Mouse (Mus musculus) olfactory bulb, adult 2 months (tissue): ENCODE results near the gene Nfe2l1. TPM values are rescaled to one million over a fixed set of nuclear protein-coding genes. Genes with fewer than 3 reads are reported as not detected.

Experiments
- H3K27ac ChIP-seq: fragments of 200-500 bp; 2 replicates; pipeline ENCODE4 v1.5.1; 2012; ENCODE audit warnings: low read depth, low read length; ENCODE audit not compliant: insufficient read depth
- H3K4me1 ChIP-seq: fragments of 200-500 bp; 2 replicates; pipeline ENCODE4 v1.6.1; 2012; ENCODE audit warnings: low read length; ENCODE audit not compliant: control insufficient read depth, insufficient read depth
- H3K4me3 ChIP-seq: fragments of 200-500 bp; 2 replicates; pipeline ENCODE4 v1.5.1; 2012; ENCODE audit warnings: mild to moderate bottlenecking, low read depth, low read length, moderate library complexity; ENCODE audit not compliant: insufficient read depth
- CTCF ChIP-seq: fragments of 200-500 bp; IDR thresholded peaks from 2 replicates; pipeline ENCODE4 v1.5.1; 2012; ENCODE audit warnings: low read depth, mild to moderate bottlenecking, low read length, moderate library complexity; ENCODE audit not compliant: insufficient read depth
- POLR2A ChIP-seq: fragments of 200-500 bp; IDR thresholded peaks from 2 replicates; pipeline ENCODE4 v1.6.1; 2012; ENCODE audit warnings: mild to moderate bottlenecking, low read depth, low read length, moderate library complexity; ENCODE audit not compliant: insufficient read depth
- WGBS: fragments of 180-500 bp; shearing (Covaris S2); methylation state at CpG from one replicate; pipeline ENCODE4 v1.1.7; 2018; 5-methylcytosine and 5-hydroxymethylcytosine counted together
- polyA plus RNA-seq: library from polyadenylated mRNA; stranded (reverse); fragments of >200 nt; gene quantifications from 2 replicates; pipeline ENCODE4 v1.2.4, GENCODE M21; 2012; ENCODE audit warnings: low replicate concordance; ENCODE audit not compliant: missing spikeins, insufficient read depth, insufficient read length

The Nfe2l1 gene
- polyA plus RNA-seq, 1 experiment = not detected

DNA sequence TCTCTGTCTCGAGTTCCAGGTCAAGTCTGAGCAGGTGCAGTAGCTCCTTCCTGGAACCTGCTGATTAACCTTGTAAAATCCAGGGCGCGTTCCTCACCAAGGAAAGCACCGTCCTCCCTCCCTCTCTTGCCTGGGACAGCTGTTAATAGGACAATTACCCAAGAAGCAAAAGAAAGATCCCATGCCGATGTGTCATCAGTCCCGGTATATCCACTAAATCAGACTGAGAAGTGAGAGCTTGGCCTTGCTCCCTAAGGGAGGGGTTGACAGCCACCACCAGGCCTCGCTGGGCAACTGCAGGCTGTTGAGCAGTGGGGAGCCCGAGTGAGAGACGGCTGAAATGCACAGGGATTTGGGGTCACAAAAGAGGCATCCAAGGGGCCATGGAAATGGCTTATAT lies 7.5 kb upstream of the Nfe2l1 start:
- H3K4me3 ChIP-seq = no peak overlapping the region
- no peak for TF ChIP-seq CTCF
- 41% methylated on average over 9 of the region's 9 CpGs for WGBS
- no peak overlapping the region for H3K27ac ChIP-seq
- peaks cover 4% of the 10 kb centered on the region for H3K4me1 ChIP-seq

DNA sequence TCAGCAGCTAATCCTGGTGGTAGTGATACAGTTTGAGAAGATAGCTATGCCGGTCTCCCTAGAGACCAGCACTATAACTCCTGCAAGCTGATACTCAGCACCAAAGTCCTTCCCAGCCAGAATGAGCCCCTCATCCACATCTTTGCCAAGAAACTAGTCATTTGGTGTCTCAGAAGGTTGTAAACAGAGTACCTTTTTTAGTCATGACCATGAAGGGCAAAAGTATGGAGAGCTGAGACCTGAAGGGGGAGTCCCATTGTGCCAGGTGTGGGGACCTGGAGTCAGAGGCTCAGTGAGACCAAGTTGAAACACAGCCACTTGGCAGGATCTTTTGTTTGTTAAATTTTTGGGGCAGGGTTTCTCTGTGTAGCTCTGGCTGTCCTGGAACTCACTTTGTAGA lies 4.4 kb upstream of the Nfe2l1 start:
- no peak for TF ChIP-seq POLR2A
- no peak for TF ChIP-seq CTCF

DNA sequence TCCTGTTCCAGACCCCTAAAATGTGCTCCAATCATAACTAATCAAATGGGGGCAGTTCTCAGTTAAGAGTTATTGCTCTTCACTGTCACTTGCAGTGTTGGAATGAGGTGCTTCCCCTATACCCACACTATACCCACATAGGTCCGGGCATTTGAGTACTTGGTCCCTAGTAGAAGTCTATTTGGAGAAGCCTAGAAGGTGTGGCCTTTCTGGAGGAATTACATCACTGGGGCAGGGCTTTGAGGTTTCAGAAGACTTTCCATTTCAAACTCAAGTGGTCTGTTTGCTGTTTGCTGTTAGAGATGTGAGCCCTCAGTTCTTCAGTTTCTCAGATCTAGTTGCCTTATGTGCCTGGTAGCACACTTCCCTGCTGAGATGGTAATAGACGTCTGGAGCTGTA lies 3.2 kb upstream of the Nfe2l1 start:
- TF ChIP-seq CTCF (no peak), POLR2A (no peak)
- WGBS = 76% methylated on average over 2 of the region's 2 CpGs
- no peaks in the 10 kb centered on the region for H3K4me1 ChIP-seq
- H3K27ac ChIP-seq = no peak overlapping the region
- no peak overlapping the region for H3K4me3 ChIP-seq

More for the DNA sequence above, 4.4 kb upstream of the Nfe2l1 start:
- WGBS = 100% methylated on average over 1 of the region's 1 CpGs
- H3K4me1 ChIP-seq = no peaks in the 10 kb centered on the region
- no peak overlapping the region for H3K4me3 ChIP-seq
- H3K27ac ChIP-seq = no peak overlapping the region

DNA sequence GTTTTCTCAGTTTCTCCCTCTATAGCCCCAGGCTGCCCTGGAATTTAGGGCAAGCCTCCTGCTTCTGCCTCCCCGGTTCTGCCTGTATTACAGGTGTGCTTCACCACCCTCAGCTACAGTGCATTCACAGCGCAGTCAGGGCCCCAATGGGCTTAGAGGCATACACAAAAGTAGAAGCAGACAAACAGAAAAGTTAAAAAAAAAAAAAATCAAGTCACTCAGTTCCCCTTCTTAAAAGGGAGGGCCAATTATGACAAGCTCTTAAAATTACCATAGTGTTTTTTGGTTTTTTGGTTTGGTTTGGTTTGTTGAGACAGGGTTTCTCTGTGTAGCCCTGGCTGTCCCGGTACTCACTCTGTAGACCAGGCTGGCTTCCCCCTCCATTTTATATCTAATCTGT lies 2.8 kb upstream of the Nfe2l1 start:
- no peak overlapping the region for H3K4me3 ChIP-seq
- H3K4me1 ChIP-seq = peaks cover 3% of the 10 kb centered on the region
- WGBS = 90% methylated on average over 3 of the region's 3 CpGs
- no peak overlapping the region for H3K27ac ChIP-seq
- TF ChIP-seq CTCF = no peak
- TF ChIP-seq POLR2A = no peak

DNA sequence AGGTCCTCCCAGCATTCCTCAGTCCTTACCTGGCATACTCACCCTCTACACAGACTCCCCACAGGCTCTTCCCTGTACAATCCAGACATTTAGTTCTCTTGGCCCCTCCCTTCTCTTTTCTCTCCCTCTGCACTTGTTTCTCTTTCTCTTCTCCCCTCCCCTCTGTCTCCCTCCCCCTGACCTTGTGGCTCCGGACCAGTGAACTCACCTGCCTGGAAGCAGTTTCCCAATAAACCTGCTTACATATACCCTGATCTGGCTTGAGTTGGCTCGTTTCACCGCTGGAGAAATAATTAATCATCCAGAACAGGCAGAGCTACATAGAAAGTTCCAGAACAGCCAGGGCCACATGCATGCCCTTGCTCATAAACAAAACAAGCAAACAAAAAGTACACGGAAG lies 1.7 kb upstream of the Nfe2l1 start:
- TF ChIP-seq POLR2A (no peak), CTCF (no peak)
- H3K4me1 ChIP-seq = peaks cover 11% of the 10 kb centered on the region
- no peak overlapping the region for H3K27ac ChIP-seq
- WGBS = 83% methylated on average over 4 of the region's 4 CpGs
- H3K4me3 ChIP-seq = no peak overlapping the region

DNA sequence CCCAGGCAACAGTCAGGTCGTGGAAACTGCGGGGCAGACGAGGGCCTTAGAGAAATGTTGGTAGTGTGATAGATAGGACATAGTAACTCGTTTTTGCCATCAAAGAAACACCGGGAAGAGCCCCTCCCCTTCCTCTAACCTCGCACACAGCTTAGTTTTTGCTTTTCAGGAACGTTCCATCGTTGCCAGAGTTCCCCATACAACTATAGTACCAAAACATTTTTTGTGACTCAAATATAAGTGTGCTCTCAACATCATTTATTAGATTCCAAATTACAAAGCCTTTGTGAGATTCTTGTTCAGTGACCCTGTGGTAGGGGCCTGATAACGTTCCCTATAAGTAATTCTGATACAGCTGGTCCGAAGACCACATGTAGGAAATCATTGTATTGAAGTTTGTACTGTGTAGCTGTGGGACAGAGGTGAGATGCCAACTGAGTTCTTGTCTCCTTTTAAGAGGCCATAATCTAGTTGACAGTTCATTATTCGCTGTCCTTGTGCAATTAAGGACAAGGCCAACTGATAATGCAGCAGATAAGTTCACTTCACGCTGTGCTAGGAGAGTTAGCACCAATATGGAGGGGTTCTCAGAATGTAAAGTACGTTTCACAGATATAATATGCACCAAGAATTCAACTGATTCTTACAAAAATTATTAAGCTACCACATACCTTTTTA lies 910 bp upstream of the Nfe2l1 start:
- Histone ChIP-seq H3K4me1 (peaks cover 11% of the 10 kb centered on the region), H3K4me3 (peak overlapping the region; percentile 88), H3K27ac (peak overlapping the region; percentile 98)
- 21% methylated on average over 13 of the region's 13 CpGs for WGBS
- no peak for TF ChIP-seq POLR2A
- no peak for TF ChIP-seq CTCF

DNA sequence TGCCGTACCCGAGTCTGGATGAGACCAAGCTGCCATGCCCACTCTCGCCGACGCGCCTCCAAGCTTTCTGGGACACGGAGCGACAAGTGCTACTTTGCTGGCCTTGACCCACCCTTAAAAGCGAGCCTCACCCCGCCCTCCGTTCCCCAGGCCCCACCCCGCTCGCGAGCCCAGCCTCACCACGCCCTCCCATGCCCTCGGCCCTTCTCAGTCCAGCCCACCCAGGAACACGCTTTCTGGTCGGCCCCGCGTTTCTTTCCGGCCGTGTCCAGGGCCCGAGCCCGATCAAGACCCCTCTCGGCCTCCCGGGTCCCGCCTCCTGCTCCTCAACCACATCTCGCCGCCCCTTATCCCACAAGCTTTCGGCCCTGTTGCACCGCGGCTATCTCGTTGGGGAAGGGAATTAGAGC lies 360 bp downstream of the Nfe2l1 start:
- H3K27ac ChIP-seq = peak overlapping the region; percentile 63
- TF ChIP-seq CTCF = no peak
- H3K4me1 ChIP-seq = peaks cover 21% of the 10 kb centered on the region
- peak overlapping the region; percentile 56 for H3K4me3 ChIP-seq
- WGBS = under 1% methylated on average over 33 of the region's 33 CpGs

DNA sequence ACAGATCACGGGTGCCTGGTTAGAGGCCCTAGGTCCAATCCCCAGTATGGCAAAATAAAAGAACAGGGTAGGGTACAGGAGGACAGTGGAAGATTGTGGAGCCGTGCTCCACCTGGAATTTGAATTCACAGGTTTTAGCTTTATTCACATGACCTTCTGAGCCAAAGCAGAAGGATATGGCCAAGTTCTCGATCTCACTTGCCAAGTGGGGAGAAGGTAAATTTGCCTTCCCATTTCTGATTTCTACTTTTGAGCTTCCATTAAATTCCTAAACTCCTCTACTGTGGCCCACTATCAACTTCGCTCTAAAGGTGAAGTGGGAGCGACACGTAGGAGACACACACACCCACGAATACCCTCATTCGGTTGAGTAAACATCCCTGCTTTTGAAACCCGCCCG lies 887 bp downstream of the Nfe2l1 start:
- Histone ChIP-seq H3K4me3 (peak overlapping the region; percentile 56), H3K27ac (no peak overlapping the region), H3K4me1 (peaks cover 25% of the 10 kb centered on the region)
- TF ChIP-seq CTCF = no peak
- TF ChIP-seq POLR2A = no peak
- 4% methylated on average over 10 of the region's 10 CpGs for WGBS

DNA sequence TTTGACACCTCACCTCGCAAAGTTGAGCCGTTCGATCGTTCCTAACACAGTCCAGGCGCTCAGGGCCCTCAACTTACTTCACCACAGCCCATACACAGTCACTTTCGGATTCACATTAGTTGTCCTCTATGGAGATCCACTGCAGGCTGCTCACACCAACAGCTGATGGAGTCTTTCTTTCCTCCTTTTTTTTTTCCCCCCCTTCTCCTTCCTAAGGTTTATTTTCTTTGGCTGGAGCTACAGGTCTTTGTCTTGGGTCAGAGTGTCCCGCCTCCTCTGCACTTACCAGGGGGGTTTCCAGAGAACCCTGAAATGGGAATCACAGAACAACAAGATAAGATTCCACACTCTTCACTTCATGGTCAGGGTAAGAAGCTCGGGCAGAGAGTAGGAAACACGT lies 1.9 kb downstream of the Nfe2l1 start:
- WGBS = 68% methylated on average over 9 of the region's 9 CpGs
- peaks cover 31% of the 10 kb centered on the region for H3K4me1 ChIP-seq
- H3K27ac ChIP-seq = no peak overlapping the region
- TF ChIP-seq POLR2A (no peak), CTCF (no peak)
- no peak overlapping the region for H3K4me3 ChIP-seq
